Mouse (Mus musculus) liver, adult 2 months (tissue): ENCODE results near the gene Ddx39. TPM values are rescaled to one million over a fixed set of nuclear protein-coding genes. Genes with fewer than 3 reads are reported as not detected.

Source experiments
- DNase-seq: peaks from one replicate; pipeline ENCODE4 v3.0.0-alpha.2; 2011; ENCODE audit warnings: low read depth, low spot score; ENCODE audit errors: extremely low read depth
- H3K27ac ChIP-seq: fragments of 200-500 bp; replicated peaks from 2 replicates; pipeline ENCODE4 v1.5.1; 2012; ENCODE audit warnings: low read depth, mild to moderate bottlenecking, control low read depth, inconsistent platforms, low read length; ENCODE audit not compliant: insufficient read depth
- H3K27me3 ChIP-seq: fragments of 200-500 bp; 2 replicates; pipeline ENCODE4 v1.6.1; 2012; ENCODE audit warnings: mild to moderate bottlenecking, moderate library complexity, low read length, inconsistent platforms; ENCODE audit not compliant: control insufficient read depth, insufficient read depth
- H3K36me3 ChIP-seq: fragments of 200-500 bp; 2 replicates; pipeline ENCODE4 v1.6.1; 2012; ENCODE audit warnings: low read length, inconsistent platforms; ENCODE audit not compliant: control insufficient read depth, insufficient read depth
- H3K4me1 ChIP-seq: fragments of 200-500 bp; 2 replicates; pipeline ENCODE4 v1.6.1; 2011; ENCODE audit warnings: low read length; ENCODE audit not compliant: control insufficient read depth, insufficient read depth
- H3K4me3 ChIP-seq: fragments of 200-500 bp; 2 replicates; pipeline ENCODE4 v1.5.1; 2011; ENCODE audit warnings: low read depth, mild to moderate bottlenecking, control low read depth, low read length, moderate library complexity; ENCODE audit not compliant: insufficient read depth
- H3K79me2 ChIP-seq: fragments of 200-500 bp; 2 replicates; pipeline ENCODE4 v1.6.1; 2012; ENCODE audit warnings: inconsistent platforms, mild to moderate bottlenecking, low read length, moderate library complexity; ENCODE audit not compliant: control insufficient read depth, insufficient read depth
- H3K9ac ChIP-seq: fragments of 200-500 bp; 2 replicates; pipeline ENCODE4 v1.6.1; 2012; ENCODE audit warnings: low read depth, mild to moderate bottlenecking, control low read depth, inconsistent platforms, low read length
- CTCF ChIP-seq: fragments of 200-500 bp; IDR thresholded peaks from 2 replicates; pipeline ENCODE4 v1.5.1; 2011; ENCODE audit warnings: low read depth, low read length, control low read depth
- POLR2A ChIP-seq: fragments of 200-500 bp; IDR thresholded peaks from 2 replicates; pipeline ENCODE4 v1.6.1; 2011; ENCODE audit warnings: low read length, control low read depth; ENCODE audit not compliant: insufficient read depth; ENCODE audit errors: extremely low read depth
- WGBS: fragments of 180-500 bp; shearing (Covaris S2); methylation state at CpG from one replicate; pipeline ENCODE4 v1.1.7; 2018; 5-methylcytosine and 5-hydroxymethylcytosine counted together
- polyA plus RNA-seq: library from polyadenylated mRNA; depleted of rRNA; stranded (reverse); fragments of >200 nt; gene quantifications from 2 replicates; pipeline ENCODE4 v1.2.3, GENCODE M21; 2012
- total RNA-seq: library from RNA; depleted of rRNA; stranded (reverse); fragments of >200 nt; gene quantifications from 2 replicates; pipeline ENCODE4 v1.2.3, GENCODE M21; 2014

Gene Ddx39
- total and polyA plus RNA-seq, 2 experiments = 13.5 to 17.2 TPM

DNA sequence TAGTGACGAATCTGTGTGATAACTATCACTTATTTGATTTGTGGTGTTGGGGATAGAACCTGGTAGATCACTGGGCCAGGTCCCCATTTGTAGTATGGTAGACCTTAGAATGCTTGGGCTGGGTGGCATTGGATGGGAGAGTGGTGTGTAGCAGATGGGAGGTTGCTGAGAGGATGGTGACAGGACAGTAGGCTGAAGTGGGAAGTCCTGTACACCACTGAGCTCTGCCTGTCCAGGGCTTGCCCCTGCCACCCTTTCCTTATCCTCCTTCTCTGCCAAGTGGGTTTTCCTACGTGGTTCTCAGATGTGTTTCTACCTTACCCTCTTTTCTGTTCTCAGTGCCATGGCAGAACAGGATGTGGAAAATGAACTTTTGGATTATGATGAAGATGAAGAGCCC, 4.1 kb downstream of the Ddx39 start:
- no peak overlapping the region for H3K27ac ChIP-seq
- no peak for TF ChIP-seq POLR2A
- TF ChIP-seq CTCF = no peak
- WGBS = 85% methylated on average over 2 of the region's 2 CpGs
- H3K36me3 ChIP-seq = peaks cover 25% of the 10 kb centered on the region; the same call in 1 of the 2 replicates
- H3K4me3 ChIP-seq = no peak overlapping the region
- no peaks in the 10 kb centered on the region for H3K27me3 ChIP-seq
- H3K4me1 ChIP-seq = no peaks in the 10 kb centered on the region
- H3K79me2 ChIP-seq = peaks cover 18% of the 10 kb centered on the region; the same call in 1 of the 2 replicates
- DNase-seq = no peak
- H3K9ac ChIP-seq = no peak overlapping the region

DNA sequence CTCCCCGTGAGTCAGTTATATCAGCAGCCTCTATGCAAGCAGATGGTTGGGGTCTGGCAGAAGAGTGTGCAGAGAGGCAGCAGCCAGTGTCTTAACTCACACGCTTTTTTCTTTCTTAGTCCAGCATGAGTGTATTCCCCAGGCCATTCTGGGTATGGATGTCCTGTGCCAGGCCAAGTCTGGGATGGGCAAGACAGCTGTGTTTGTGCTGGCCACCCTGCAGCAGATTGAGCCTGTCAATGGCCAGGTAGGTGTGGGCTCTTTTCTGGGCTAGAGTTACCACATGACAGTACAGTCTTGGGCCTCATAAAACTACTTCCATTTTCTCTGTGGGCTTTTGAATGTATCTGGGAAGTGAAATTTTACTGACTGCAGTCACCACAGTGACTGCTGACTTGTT, 4.7 kb downstream of the Ddx39 start:
- Histone ChIP-seq H3K27ac (no peak overlapping the region), H3K4me3 (no peak overlapping the region), H3K27me3 (no peaks in the 10 kb centered on the region), H3K4me1 (no peaks in the 10 kb centered on the region), H3K9ac (no peak overlapping the region), H3K36me3 (peaks cover 29% of the 10 kb centered on the region), H3K79me2 (peaks cover 18% of the 10 kb centered on the region; the same call in 1 of the 2 replicates)
- DNase-seq = no peak
- TF ChIP-seq POLR2A (no peak), CTCF (no peak)
- 88% methylated on average over 2 of the region's 2 CpGs for WGBS

DNA sequence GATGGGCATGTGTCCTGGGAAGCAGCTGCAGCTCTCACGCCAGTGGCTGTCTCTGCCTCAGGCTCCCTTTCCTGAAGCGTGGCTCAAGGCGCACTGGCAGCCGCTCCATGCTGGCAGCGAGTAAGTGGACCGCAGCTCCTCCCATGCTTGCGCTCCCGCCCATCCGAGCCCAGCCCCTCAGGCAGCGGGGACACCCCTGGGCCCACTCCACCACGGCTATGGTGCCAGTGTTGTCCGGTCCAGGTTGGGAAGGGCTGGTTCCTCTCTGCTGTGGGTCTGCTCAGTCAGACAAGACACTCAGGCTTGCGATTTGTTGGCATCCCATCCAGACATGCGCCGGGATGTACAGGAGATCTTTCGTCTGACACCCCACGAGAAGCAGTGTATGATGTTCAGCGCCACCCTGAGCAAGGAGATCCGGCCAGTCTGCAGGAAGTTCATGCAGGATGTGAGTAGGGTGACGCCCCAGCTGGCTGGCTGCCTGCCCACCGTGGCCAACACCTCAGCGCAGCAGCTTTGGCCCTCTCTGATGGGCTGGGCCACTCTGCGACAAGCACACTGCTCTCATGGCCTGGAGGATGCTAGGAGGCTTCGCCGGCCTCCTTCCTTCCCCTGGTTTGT, 6.5 kb downstream of the Ddx39 start:
- Histone ChIP-seq H3K4me1 (no peaks in the 10 kb centered on the region), H3K9ac (no peak overlapping the region), H3K4me3 (no peak overlapping the region), H3K27ac (no peak overlapping the region), H3K36me3 (peaks cover 29% of the 10 kb centered on the region), H3K79me2 (peaks cover 8% of the 10 kb centered on the region; the same call in 1 of the 2 replicates), H3K27me3 (no peaks in the 10 kb centered on the region)
- 79% methylated on average over 25 of the region's 25 CpGs for WGBS
- TF ChIP-seq POLR2A (no peak), CTCF (no peak)
- DNase-seq = no peak

DNA sequence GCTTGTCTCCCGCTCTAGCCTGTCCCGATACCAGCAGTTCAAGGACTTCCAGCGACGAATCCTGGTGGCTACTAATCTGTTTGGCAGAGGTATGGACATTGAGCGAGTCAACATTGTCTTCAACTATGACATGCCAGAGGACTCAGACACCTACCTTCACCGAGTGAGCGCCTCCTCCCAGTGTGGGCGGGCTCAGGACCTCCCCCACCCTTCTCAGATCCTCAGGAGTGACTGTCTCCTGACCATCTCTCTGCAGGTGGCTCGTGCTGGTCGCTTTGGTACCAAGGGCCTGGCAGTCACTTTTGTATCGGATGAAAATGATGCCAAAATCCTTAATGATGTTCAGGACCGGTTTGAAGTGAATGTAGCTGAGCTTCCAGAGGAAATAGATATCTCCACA, 7.7 kb downstream of the Ddx39 start:
- WGBS = 89% methylated on average over 12 of the region's 12 CpGs
- DNase-seq = no peak

DNA sequence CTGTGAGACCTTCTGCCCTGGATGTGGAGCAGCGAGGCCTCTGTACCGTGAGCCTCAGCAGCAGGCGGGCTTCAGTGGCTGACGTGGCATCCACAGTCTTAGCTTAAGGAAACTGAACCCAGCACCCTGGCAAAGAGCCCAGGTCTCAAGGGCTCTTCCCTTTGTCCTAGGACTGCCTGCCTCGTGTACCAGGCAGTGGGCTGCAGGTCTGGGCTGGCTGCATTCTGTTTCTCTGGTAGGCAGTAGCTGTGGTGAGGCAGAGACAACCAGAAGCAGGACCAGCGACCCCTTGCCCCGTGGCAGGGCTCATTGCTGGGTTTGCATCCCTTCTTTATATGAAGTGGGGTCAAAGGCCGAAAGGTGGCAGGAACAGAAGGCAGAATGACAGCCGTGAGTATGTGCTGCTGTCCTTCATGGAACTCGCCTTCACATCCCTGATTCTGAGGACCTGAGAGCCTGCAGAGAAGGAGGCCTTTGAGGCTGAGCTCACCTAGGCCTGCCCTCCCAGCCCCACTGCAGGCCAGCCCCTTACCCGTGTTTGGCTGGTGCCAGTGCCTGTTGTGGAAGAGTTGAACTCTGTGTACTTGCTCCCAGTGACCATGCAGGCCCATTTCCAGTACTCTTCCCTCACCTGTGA, 8.6 kb downstream of the Ddx39 start:
- 0 out of 2 replicates have a peak, but pooled peaks cover under 1% of the 10 kb centered on the region for H3K79me2 ChIP-seq
- no peaks in the 10 kb centered on the region for H3K27me3 ChIP-seq
- no peak overlapping the region for H3K4me3 ChIP-seq
- no peak overlapping the region for H3K27ac ChIP-seq
- DNase-seq = no peak
- no peak overlapping the region for H3K9ac ChIP-seq
- no peaks in the 10 kb centered on the region for H3K4me1 ChIP-seq
- 73% methylated on average over 11 of the region's 11 CpGs for WGBS
- peaks cover 29% of the 10 kb centered on the region for H3K36me3 ChIP-seq
- TF ChIP-seq POLR2A = no peak

More for the DNA sequence above, 7.7 kb downstream of the Ddx39 start:
- Histone ChIP-seq H3K27me3 (no peaks in the 10 kb centered on the region), H3K4me3 (no peak overlapping the region), H3K27ac (no peak overlapping the region), H3K4me1 (no peaks in the 10 kb centered on the region), H3K9ac (no peak overlapping the region), H3K36me3 (peaks cover 29% of the 10 kb centered on the region), H3K79me2 (peaks cover 4% of the 10 kb centered on the region; the same call in 1 of the 2 replicates)
- no peak for TF ChIP-seq POLR2A
- TF ChIP-seq CTCF = no peak
